Mouse (Mus musculus) forebrain, postnatal 0 days (tissue): ENCODE data around the gene Dhrs4. TPM values are rescaled to one million over a fixed set of nuclear protein-coding genes. Genes with fewer than 3 reads are reported as not detected.

ENCODE experiments used
- ATAC-seq: fragments of 200-750 bp; cut with Nextera tagmentation; 2 replicates; pipeline ENCODE4 v1.8.0; 2017; ENCODE audit warnings: mild to moderate bottlenecking, moderate library complexity
- DNase-seq: peaks from one replicate; pipeline ENCODE4 v3.0.0-alpha.2; 2015
- H3K27ac ChIP-seq: fragments of 300-500 bp; sonication (generic); 2 replicates; pipeline ENCODE4 v1.5.1; 2014; ENCODE audit warnings: low read depth, mild to moderate bottlenecking, antibody characterized with exemption, low read length, moderate library complexity, mixed read lengths
- H3K27me3 ChIP-seq: fragments of 300-500 bp; sonication (generic); 2 replicates; pipeline ENCODE4 v1.6.1; 2014; ENCODE audit warnings: mild to moderate bottlenecking, low read length, mixed read lengths; ENCODE audit not compliant: insufficient read depth
- H3K36me3 ChIP-seq: fragments of 300-500 bp; sonication (generic); 2 replicates; pipeline ENCODE4 v1.6.1; 2014; ENCODE audit warnings: mild to moderate bottlenecking, moderate library complexity; ENCODE audit not compliant: insufficient read depth
- H3K4me1 ChIP-seq: fragments of 300-500 bp; sonication (generic); 2 replicates; pipeline ENCODE4 v1.6.1; 2014; ENCODE audit warnings: antibody characterized with exemption; ENCODE audit not compliant: insufficient read depth
- H3K4me2 ChIP-seq: fragments of 300-500 bp; sonication (generic); 2 replicates; pipeline ENCODE4 v1.6.1; 2014; ENCODE audit warnings: low read depth, mild to moderate bottlenecking, moderate library complexity
- H3K4me3 ChIP-seq: fragments of 300-500 bp; sonication (generic); 2 replicates; pipeline ENCODE4 v1.5.1; 2014; ENCODE audit warnings: low read depth, low read length, mixed read lengths
- H3K9ac ChIP-seq: fragments of 300-500 bp; sonication (generic); 2 replicates; pipeline ENCODE4 v1.6.1; 2014; ENCODE audit warnings: mild to moderate bottlenecking
- H3K9me3 ChIP-seq: fragments of 300-500 bp; sonication (generic); 2 replicates; pipeline ENCODE4 v1.6.1; 2016; ENCODE audit warnings: low read length
- CTCF ChIP-seq: sonication (generic); IDR thresholded peaks from 2 replicates; pipeline ENCODE4 v1.5.1; 2016; ENCODE audit warnings: antibody characterized with exemption, control low read depth, low read depth
- WGBS: fragments of 180-500 bp; shearing (Covaris S2); extraction: QIAGEN DNeasy Blood & Tissue Kit; methylation state at CpG from one replicate; pipeline ENCODE4 v1.1.7; 2014; 5-methylcytosine and 5-hydroxymethylcytosine counted together
- polyA plus RNA-seq: library from polyadenylated mRNA; unstranded; fragments of >200 nt; fragmentation: Nextera tagmentation; extraction: Ambion mirVana; gene quantifications from 2 replicates; pipeline ENCODE4 v1.2.1, GENCODE M21; 2015
- total RNA-seq: library from RNA; depleted of rRNA; stranded (reverse); fragments of >200 nt; gene quantifications from 2 replicates; pipeline ENCODE4 v1.2.3, GENCODE M21; 2014; rRNA removed

The Dhrs4 gene
- total and polyA plus RNA-seq, 2 experiments from 2014 or later = 14.8 to 20.9 TPM

DNA sequence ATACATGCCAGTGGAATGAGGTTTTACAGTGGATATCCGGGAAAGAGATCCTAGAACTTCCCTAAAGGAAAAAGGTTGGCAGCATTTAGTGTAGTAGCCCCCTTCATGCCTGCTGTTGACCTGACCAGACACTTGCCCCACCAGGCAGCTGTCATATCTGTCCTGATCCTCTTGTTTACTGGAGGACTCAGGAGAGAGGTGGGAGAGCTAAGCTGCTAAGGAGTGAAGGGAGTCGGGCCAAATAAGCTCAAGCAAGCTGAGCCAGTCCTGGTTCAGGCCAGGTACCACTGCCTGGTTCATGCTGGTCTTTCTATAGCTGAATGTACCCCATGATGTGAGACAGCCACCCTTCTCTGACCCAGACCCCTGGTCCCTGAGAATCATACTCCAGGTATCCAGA lies 48.1 kb downstream of the Dhrs4 start:
- H3K36me3 ChIP-seq = no peaks in the 10 kb centered on the region
- H3K9me3 ChIP-seq = no peaks in the 10 kb centered on the region
- H3K27me3 ChIP-seq = no peaks in the 10 kb centered on the region
- no peak overlapping the region for H3K27ac ChIP-seq
- 88% methylated on average over 2 of the region's 2 CpGs for WGBS
- no peak overlapping the region for H3K4me3 ChIP-seq
- TF ChIP-seq CTCF = no peak
- no peak overlapping the region for H3K9ac ChIP-seq
- no peak overlapping the region for H3K4me2 ChIP-seq
- H3K4me1 ChIP-seq = no peaks in the 10 kb centered on the region
- ATAC-seq (no peak), DNase-seq (no peak)

DNA sequence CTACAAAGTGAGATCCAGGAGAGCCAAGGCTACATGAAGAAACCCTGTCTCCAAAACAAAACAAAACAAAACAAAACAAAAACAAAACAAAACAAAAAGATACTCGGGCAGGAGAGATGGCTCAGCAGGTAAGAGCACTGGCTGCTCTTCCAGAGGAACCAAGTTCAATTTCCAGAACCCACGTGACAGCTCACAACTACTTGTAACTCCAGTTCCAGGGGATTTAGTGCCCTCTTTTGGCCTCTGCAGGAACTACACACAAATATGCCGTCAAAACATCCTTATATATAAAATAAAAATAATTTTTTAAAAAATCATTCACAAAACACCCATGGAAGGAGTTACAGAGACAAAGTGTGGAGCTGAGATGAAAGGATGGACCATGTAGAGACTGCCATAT lies 49.4 kb downstream of the Dhrs4 start:
- TF ChIP-seq CTCF = peak; percentile 60

DNA sequence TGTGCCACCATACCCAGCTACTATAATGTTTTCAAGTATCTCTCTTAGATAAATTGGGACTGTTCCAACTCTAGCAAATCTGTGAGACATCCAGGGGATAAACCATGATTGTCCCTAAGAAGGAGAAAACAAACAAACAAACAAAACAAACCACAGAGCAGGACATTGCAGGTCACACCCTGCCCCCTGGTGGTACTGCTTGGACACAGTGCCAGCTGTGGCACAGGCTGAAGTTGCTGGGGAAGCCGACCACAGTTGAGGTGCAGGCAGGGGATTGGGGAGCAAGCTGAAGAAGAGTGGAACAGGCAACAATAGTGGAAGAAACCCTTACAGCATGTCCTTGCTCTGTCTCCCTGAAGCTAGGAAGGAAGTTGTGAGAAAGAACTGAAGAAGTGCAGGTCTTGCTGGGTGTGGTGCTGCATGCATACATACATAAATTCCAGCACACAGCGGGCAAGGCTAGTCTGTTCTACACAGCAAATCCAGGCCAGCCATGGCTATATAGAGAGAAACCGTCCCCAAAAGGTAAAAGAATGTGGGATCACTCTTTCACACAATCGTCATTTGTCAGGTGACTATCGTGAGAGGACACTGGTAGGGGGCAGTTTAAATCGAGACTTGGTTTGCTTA lies 57.7 kb downstream of the Dhrs4 start:
- no peak overlapping the region for H3K9ac ChIP-seq
- 54% methylated on average over 6 of the region's 6 CpGs for WGBS
- H3K36me3 ChIP-seq = no peaks in the 10 kb centered on the region
- no peak overlapping the region for H3K4me2 ChIP-seq
- peak; percentile 75 for TF ChIP-seq CTCF
- no peak overlapping the region for H3K4me3 ChIP-seq
- no peaks in the 10 kb centered on the region for H3K9me3 ChIP-seq
- no peaks in the 10 kb centered on the region for H3K27me3 ChIP-seq
- DNase-seq = no peak
- no peak overlapping the region for H3K27ac ChIP-seq
- peaks cover 4% of the 10 kb centered on the region; the same call in 1 of the 2 replicates for H3K4me1 ChIP-seq
- ATAC-seq = no peak

More for the DNA sequence above, 49.4 kb downstream of the Dhrs4 start:
- 15% methylated on average over 3 of the region's 3 CpGs for WGBS
- H3K9me3 ChIP-seq = no peaks in the 10 kb centered on the region
- DNase-seq (peak; percentile 56), ATAC-seq (no peak)
- no peak overlapping the region for H3K4me2 ChIP-seq
- H3K9ac ChIP-seq = no peak overlapping the region
- H3K27ac ChIP-seq = no peak overlapping the region
- no peaks in the 10 kb centered on the region for H3K27me3 ChIP-seq
- H3K4me1 ChIP-seq = no peaks in the 10 kb centered on the region
- no peak overlapping the region for H3K4me3 ChIP-seq
- H3K36me3 ChIP-seq = no peaks in the 10 kb centered on the region

Other genes with a start within 250 kb of the Dhrs4 start
- 91.4 and 129 TPM in 2 replicates for gene Carmil3, start 11.9 kb downstream of the Dhrs4 start, total RNA-seq
- gene Carmil3, start 11.9 kb downstream of the Dhrs4 start, polyA plus RNA-seq = 13.2 and 19.5 TPM in 2 replicates
- 32.5 and 39.6 TPM in 2 replicates for gene Cpne6, start 31.7 kb downstream of the Dhrs4 start, total RNA-seq
- gene Cpne6, start 31.7 kb downstream of the Dhrs4 start, polyA plus RNA-seq = 48.7 and 49.9 TPM in 2 replicates
- gene Nrl, start 46.2 kb downstream of the Dhrs4 start, total RNA-seq = 2.0 and 2.7 TPM in 2 replicates
- gene Nrl, start 46.2 kb downstream of the Dhrs4 start, polyA plus RNA-seq = 0.21 TPM in 1 of 2 replicates, not detected in the other
- 23.6 and 24.5 TPM in 2 replicates for gene Pck2, start 61.5 kb downstream of the Dhrs4 start, total RNA-seq
- 9.8 and 12.5 TPM in 2 replicates for gene Pck2, start 61.5 kb downstream of the Dhrs4 start, polyA plus RNA-seq
- 101 and 104 TPM in 2 replicates for gene Dcaf11, start 81.2 kb downstream of the Dhrs4 start, total RNA-seq
- gene Dcaf11, start 81.2 kb downstream of the Dhrs4 start, polyA plus RNA-seq = 89.4 and 103 TPM in 2 replicates
- not detected in 2 replicates for gene A730061H03Rik, start 81.6 kb downstream of the Dhrs4 start, total RNA-seq
- not detected in 2 replicates for gene A730061H03Rik, start 81.6 kb downstream of the Dhrs4 start, polyA plus RNA-seq
- 0.23 TPM in 1 of 2 replicates, not detected in the other for gene Fitm1, start 96.9 kb downstream of the Dhrs4 start, total RNA-seq
- gene Fitm1, start 96.9 kb downstream of the Dhrs4 start, polyA plus RNA-seq = 0.20 and 0.22 TPM in 2 replicates
- 136 and 138 TPM in 2 replicates for gene Psme1, start 99.4 kb downstream of the Dhrs4 start, total RNA-seq
- 219 and 238 TPM in 2 replicates for gene Psme1, start 99.4 kb downstream of the Dhrs4 start, polyA plus RNA-seq
- 25.2 and 31.5 TPM in 2 replicates for gene Emc9, start 106.5 kb downstream of the Dhrs4 start, total RNA-seq
- gene Emc9, start 106.5 kb downstream of the Dhrs4 start, polyA plus RNA-seq = 53.2 and 55.6 TPM in 2 replicates
- 76.2 and 137 TPM in 2 replicates for gene Psme2, start 112.4 kb downstream of the Dhrs4 start, total RNA-seq
- 171 and 193 TPM in 2 replicates for gene Psme2, start 112.4 kb downstream of the Dhrs4 start, polyA plus RNA-seq
- gene Rnf31, start 113.0 kb downstream of the Dhrs4 start, total RNA-seq = 13.5 and 24.2 TPM in 2 replicates
- gene Rnf31, start 113.0 kb downstream of the Dhrs4 start, polyA plus RNA-seq = 17.0 and 18.9 TPM in 2 replicates
- 16.8 and 18.1 TPM in 2 replicates for gene Irf9, start 124.8 kb downstream of the Dhrs4 start, total RNA-seq
- gene Irf9, start 124.8 kb downstream of the Dhrs4 start, polyA plus RNA-seq = 5.6 and 7.0 TPM in 2 replicates
- gene Rec8, start 139.3 kb downstream of the Dhrs4 start, total RNA-seq = 8.5 and 9.2 TPM in 2 replicates
- gene Rec8, start 139.3 kb downstream of the Dhrs4 start, polyA plus RNA-seq = 5.9 and 7.2 TPM in 2 replicates
- 79.8 and 92.0 TPM in 2 replicates for gene Ipo4, start 157.2 kb downstream of the Dhrs4 start, total RNA-seq
- gene Ipo4, start 157.2 kb downstream of the Dhrs4 start, polyA plus RNA-seq = 82.4 and 90.9 TPM in 2 replicates
- 2.1 and 6.4 TPM in 2 replicates for gene Gm49378, start 159.1 kb downstream of the Dhrs4 start, total RNA-seq
- gene Gm49378, start 159.1 kb downstream of the Dhrs4 start, polyA plus RNA-seq = 0.97 and 1.0 TPM in 2 replicates
- gene Tm9sf1, start 165.0 kb downstream of the Dhrs4 start, total RNA-seq = 26.5 and 33.4 TPM in 2 replicates
- 36.0 and 48.4 TPM in 2 replicates for gene Tm9sf1, start 165.0 kb downstream of the Dhrs4 start, polyA plus RNA-seq
- gene Tssk4, start 171.4 kb downstream of the Dhrs4 start, total RNA-seq = 0.43 and 0.46 TPM in 2 replicates
- 0.22 and 0.23 TPM in 2 replicates for gene Tssk4, start 171.4 kb downstream of the Dhrs4 start, polyA plus RNA-seq
- 50.8 and 51.5 TPM in 2 replicates for gene Mdp1, start 181.8 kb downstream of the Dhrs4 start, total RNA-seq
- 60.0 and 63.5 TPM in 2 replicates for gene Mdp1, start 181.8 kb downstream of the Dhrs4 start, polyA plus RNA-seq
- 19.9 and 26.9 TPM in 2 replicates for gene Gmpr2, start 193.2 kb downstream of the Dhrs4 start, total RNA-seq
- 37.3 and 40.9 TPM in 2 replicates for gene Gmpr2, start 193.2 kb downstream of the Dhrs4 start, polyA plus RNA-seq
- gene Nedd8, start 193.4 kb downstream of the Dhrs4 start, total RNA-seq = 132 and 192 TPM in 2 replicates
- gene Nedd8, start 193.4 kb downstream of the Dhrs4 start, polyA plus RNA-seq = 593 and 742 TPM in 2 replicates
- gene Tinf2, start 203.1 kb downstream of the Dhrs4 start, total RNA-seq = 16.9 and 26.3 TPM in 2 replicates
- gene Tinf2, start 203.1 kb downstream of the Dhrs4 start, polyA plus RNA-seq = 18.8 and 21.5 TPM in 2 replicates
- 0.05 and 0.15 TPM in 2 replicates for gene Tgm1, start 235.2 kb downstream of the Dhrs4 start, total RNA-seq
- 0.15 and 0.21 TPM in 2 replicates for gene Tgm1, start 235.2 kb downstream of the Dhrs4 start, polyA plus RNA-seq
- 72.8 and 73.3 TPM in 2 replicates for gene Rabggta, start 243.5 kb downstream of the Dhrs4 start, total RNA-seq
- 49.4 and 56.9 TPM in 2 replicates for gene Rabggta, start 243.5 kb downstream of the Dhrs4 start, polyA plus RNA-seq